Mouse (Mus musculus) heart, adult 18-20 months (tissue): Measurements from ENCODE around the gene Cct2. TPM values are rescaled to one million over a fixed set of nuclear protein-coding genes. Genes with fewer than 3 reads are reported as not detected.

Source experiments
- total RNA-seq, 2 experiments: library from RNA; stranded (reverse); gene quantifications; 2 replicates each; pipeline ENCODE4 v1.2.3; 2021

Gene Cct2
- total RNA-seq, 2 experiments from 2014 or later = 130 to 135 TPM

Other genes with a start within 250 kb of the Cct2 start
- gene Myrfl, start 166.9 kb downstream of the Cct2 start, total RNA-seq = 1 to 10 TPM in 1 of 2 experiments, under 1 TPM in 1; 0.89 to 1.5 TPM
- gene Rab3ip, start 113.0 kb downstream of the Cct2 start, total RNA-seq = 10 to 100 TPM; 89.8 to 92.3 TPM
- gene Gm10271, start 91.2 kb downstream of the Cct2 start, total RNA-seq = not detected
- gene Best3, start 77.5 kb downstream of the Cct2 start, total RNA-seq = 1 to 10 TPM; 6.0 to 7.6 TPM
- 100 to 1,000 TPM; 231 to 321 TPM for gene Lrrc10, start 18.5 kb downstream of the Cct2 start, total RNA-seq
- 10 to 100 TPM; 15.3 to 16.4 TPM for gene Frs2, start 84.7 kb upstream of the Cct2 start, total RNA-seq
- gene Yeats4, start 160.7 kb upstream of the Cct2 start, total RNA-seq = 10 to 100 TPM; 29.3 to 30.2 TPM
- not detected for gene 9530003J23Rik, start 174.9 kb upstream of the Cct2 start, total RNA-seq
- 100 to 1,000 TPM; 145 to 223 TPM for gene Lyz2, start 218.5 kb upstream of the Cct2 start, total RNA-seq
- gene Lyz1, start 229.1 kb upstream of the Cct2 start, total RNA-seq = 10 to 100 TPM; 12.8 to 28.5 TPM